Mouse (Mus musculus) cerebellum, postnatal 36 days (tissue): ENCODE results near the gene Rnaseh1.

Experiments
- DNase-seq, 2 experiments: peaks; one replicate each; pipeline ENCODE4 v3.0.0; 2021 to 2022; ENCODE audit warnings: mixed read lengths in 2 of 2

The Rnaseh1 gene

GRCm38 (mm10) chr12:28649141-28650110 is at the start of gene Rnaseh1:
TSS of gene Rnaseh1 (plus strand) at chr12:28649602.
- DNase-seq: peak; percentile 87 to 90

DNA sequence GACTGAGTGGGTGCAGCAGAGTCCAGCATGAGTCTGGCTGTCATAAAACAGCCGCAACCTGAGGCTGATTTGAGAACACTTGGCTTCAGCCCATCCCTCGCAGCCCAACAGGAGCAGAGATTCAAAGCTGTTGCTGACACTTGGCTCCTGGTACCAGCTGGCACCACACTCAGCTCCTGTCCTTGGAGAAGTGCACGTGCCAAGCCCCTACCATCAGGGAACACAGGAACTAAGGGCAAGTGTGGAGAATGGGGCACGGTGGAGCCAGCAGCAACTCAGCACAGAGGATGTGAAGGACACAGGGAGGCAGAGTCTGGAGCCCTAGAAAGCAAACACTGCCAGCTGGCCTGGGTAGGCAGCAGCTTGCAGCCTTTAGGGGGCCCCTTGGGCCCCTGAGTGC is 47.1 kb upstream of the Rnaseh1 start:
- peak; percentile 67 to 68 for DNase-seq

DNA sequence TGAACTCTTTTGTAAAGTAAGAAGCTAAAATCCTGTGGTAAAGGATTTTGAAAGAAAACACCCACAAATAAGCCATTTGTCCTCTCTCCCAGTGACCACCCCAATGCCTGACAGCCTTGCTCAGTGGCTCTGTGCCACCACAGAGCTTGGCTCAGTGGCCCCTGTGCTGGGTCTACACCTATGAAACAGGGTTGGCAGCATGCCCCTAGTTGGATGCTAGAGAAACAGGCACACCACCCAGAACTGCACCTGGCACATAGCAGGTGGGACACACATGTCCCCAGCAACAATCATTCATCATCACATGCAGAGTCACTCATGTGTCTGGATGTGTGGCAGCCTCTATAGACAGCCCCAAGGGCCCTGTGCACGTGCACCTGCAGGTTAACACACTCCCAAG is 45.9 kb upstream of the Rnaseh1 start:
- peak in 1 of 2 experiments; percentile 23 for DNase-seq

- DNase-seq: peak; percentile 31 to 46
These were observed 41.7 kb upstream of the Rnaseh1 start for GRCm38 (mm10) chr12:28607546-28608305.

DNA sequence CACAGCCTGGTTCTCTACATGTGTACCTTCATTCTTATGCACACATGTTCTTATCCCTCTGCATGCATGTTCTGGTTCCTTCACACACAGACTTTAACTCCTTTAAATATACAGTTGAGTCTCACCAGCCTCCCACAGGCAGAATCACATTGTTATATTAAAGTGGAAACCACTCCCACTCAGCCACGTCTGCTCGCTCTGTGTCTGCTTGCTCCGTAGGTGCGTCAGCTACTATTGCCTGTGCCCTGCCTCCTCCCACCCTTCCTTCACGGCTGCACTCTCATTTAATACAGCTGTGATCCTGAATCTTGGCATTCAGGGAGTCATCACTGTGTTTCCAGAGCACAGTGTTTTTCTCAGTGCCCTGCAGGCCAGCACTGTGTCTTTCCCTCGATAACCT is 37.0 kb upstream of the Rnaseh1 start:
- DNase-seq: no peak

DNA sequence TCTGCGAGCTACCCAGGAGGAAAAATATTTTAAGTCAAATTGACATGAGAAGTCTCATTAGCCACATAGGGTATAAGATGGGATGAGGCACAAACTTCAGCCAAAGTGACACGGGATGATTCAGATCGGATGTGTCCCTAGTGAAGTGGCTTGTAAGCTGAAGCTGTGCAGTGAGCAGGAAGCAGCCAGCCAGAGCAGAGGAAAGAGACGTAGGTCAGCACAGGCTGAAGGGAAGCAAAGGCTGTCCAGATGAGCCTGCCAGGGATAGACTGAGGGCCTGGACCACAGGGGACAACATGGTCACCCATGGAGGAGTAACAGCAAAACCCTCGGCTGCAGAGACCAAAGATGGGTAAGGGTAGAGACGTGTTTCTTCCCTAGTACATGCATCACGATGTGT is 35.0 kb upstream of the Rnaseh1 start:
- no peak for DNase-seq

DNA sequence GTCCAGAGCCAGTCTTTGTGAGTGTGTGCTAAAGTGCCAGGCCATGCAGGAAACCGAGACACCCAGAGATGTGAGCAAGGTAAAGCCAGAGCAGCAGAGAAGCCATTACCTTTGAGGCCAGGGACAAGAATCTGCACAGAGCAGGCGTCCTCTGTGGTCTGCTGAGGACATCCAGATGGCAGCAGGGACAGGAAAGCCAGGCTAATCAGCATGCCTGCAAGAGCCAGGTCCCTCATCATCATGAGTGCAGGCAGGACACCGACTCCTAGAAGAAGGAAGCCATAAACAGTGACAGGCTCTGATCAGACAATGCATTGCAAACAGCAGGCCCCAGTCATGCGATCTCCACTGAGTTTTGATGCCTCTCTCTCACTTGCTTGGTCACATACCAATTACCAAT is 32.1 kb upstream of the Rnaseh1 start:
- DNase-seq: no peak

DNA sequence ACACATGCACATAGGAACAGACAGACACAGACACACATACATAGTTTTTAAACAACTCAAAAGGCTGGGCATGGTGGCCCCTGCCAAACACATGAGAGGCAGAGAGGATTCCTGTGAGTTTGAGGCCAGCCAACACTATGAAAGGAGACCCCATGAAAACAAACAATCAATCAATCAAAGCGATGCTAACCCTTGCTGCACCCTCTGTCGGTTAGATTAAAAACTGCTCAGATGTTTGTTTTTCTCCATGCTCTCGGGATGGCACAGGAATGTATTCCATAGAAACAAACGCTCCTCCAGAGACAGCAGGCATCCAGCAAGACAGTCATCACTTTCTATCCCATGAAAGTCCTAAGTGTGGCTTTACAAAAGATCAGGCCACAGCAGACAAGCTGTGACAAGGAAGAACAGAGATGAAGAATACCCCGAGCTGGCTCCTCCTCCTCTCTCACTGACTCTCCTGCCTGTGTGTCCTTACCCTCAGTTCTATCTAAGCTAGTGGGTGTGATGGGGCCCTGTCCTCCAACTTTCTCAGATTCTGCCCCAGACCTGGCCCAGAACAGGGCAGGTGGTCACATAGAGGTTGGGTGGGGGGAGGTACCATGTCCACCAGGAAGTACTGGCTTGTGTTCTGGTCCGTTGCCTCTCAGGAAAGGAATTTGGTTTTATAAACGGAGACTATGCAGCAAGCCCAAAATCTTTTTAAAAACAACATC is 27.8 kb upstream of the Rnaseh1 start:
- DNase-seq: no peak

- no peak for DNase-seq
These were observed 27.3 kb upstream of the Rnaseh1 start for GRCm38 (mm10) chr12:28622167-28622532.

DNA sequence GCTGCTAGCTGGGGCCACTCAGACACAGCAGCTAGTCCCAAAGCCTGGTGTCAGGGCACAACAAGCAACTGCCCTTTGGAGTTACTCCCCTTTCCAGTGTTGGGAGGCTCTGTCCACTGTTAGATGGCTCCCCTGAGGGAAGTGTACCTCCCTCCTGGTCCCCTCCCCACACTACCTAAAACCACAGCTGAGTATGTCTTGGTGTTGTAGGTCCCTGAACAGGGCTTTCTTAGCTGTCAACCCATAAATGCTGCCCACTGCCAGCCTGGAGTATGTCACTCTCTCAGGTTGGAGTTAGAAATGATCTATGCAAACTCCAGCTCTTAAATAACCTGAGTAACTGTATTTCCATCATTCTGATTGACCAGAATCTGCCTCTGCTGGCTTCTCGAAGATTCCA is 26.8 kb upstream of the Rnaseh1 start:
- DNase-seq: no peak

GRCm38 (mm10) chr12:28623195-28623594 is 26.2 kb upstream of the Rnaseh1 start, which contains the start of gene Colec11:
TSS of gene Colec11 (minus strand) at chr12:28623377.
- no peak for DNase-seq

DNA sequence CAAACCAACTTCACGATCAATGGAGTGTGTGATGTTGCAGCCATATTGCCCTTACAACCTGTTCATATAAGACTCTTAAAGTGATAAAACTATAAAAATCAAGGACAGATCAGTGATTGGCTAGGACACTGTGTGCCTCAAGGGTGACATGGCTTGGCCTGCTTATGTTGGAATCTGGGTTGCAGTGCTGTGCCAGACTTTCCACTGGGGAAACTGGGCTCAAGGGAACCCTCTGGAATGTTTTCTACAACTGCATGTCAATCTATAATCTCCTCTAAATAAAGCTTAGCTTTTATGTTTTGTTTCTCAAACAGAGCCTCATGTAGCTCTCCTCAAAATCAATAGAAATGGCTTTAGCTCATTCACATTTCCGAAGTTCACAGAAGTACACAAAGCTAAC is 25.2 kb upstream of the Rnaseh1 start:
- DNase-seq: no peak

DNA sequence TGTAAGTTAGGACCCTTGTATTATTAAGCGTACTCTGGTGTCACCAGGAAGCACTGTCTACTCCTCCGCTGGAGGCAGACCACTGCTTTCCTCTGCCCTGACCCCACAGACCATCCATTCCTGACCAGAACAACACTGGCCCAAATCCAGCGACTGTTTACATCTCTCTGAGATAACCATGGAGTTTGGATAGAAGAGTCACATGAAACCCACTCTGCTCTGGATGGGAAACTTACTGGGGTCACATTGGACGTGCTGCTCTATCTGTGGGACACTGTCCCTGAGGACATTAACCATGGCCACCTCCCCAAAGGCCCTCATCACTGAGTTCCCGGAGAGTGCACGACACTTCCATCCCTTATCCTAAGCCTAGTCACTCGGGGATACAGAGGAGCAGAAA is 24.0 kb upstream of the Rnaseh1 start:
- no peak for DNase-seq

- no peak for DNase-seq
These were observed 22.3 kb upstream of the Rnaseh1 start for GRCm38 (mm10) chr12:28627092-28627491.

- DNase-seq: no peak
These were observed 21.0 kb upstream of the Rnaseh1 start for GRCm38 (mm10) chr12:28628436-28628835.

DNA sequence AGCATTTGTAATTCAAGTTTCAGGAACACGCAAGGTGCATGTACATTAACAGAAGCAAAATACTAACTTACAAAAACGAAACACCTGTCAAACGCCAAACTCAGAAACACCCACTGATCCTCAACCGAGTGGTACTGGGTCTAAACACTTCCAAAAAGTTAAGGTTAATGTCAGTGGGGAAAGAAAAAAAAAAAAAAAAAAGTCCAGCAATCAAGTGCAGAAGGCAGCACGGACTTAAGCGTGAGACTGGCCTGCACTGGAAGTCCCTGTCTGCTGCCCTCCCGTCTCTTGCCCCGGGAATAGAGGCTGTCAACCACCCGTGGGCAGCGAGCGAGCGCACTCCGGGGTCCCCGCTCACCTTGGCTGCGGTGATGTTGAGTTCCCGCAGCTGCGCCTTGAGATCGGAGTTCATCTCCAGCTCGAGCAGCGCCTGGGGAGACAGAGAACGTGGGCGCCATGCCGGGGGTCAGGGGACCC is 14.3 kb upstream of the Rnaseh1 start:
- no peak for DNase-seq

- peak; percentile 91 to 93 for DNase-seq
These were observed 13.6 kb upstream of the Rnaseh1 start, which contains the start of gene Rps7 for GRCm38 (mm10) chr12:28635535-28636476. TSS of gene Rps7 (minus strand) at chr12:28635953.

DNA sequence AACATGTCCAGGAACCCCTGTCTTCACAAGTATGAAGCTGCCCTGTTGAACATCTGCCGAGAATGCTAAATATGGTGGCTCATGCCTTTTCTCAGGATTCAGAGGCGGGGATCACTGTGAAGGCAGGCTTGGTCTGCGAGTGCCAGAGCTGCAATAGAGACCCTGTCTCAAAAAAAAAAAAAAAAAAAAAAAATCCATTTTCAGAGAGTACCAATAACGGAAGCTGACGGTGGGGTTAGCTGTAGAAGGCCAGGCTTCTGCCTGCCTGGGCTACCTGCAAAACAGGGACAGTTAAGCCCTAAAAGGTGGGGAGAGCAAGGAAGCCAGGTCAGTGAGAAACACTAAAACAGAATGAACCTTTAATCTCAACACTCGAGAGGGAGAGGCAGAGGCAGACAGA is 12.9 kb upstream of the Rnaseh1 start:
- DNase-seq: no peak

GRCm38 (mm10) chr12:28638778-28639177 is 10.6 kb upstream of the Rnaseh1 start:
- no peak for DNase-seq

- DNase-seq: no peak
These were observed 13.2 kb downstream of the Rnaseh1 start for GRCm38 (mm10) chr12:28662628-28663027.

DNA sequence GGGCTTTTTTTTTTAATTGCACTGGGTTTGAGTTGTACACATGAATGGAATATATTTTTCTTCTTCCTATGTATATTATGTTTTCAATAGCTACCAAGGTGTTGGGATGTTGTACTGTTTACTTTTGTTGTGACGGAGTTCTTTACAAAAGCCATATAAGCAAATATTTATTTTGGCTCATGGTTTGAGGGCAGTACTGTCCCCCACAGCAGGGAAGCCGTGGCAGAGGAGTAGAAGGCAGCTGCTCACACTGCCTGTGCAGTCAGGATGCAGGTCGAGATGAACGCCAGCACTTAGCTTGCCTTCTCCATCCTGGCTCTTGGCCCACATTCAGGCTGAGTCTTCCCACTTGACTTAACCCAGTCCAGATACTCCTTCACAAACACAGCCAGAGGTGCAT is 17.3 kb downstream of the Rnaseh1 start:
- DNase-seq: no peak

DNA sequence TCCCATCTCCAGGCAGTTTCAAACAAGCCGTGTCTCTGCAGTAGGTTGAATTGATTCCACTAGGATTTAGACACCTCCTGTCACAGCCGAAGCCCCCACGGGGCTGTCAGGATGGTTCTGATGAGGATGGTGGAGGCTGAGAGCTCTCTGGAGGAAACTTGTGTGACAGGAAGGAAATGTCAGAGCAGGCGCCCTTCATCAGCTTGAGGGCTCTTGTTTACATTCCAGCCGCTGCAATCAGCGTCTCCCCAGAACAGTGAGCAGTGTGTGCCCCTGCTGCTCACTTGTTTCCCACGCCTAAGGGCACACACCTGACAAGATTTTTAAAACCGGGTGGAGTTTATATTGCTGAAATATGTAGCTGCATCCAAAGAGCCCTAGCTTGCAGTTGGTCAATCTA is 17.9 kb downstream of the Rnaseh1 start:
- DNase-seq: no peak
